Mouse (Mus musculus): ENCODE data around the gene Glb1l.

Gene Glb1l

DNA sequence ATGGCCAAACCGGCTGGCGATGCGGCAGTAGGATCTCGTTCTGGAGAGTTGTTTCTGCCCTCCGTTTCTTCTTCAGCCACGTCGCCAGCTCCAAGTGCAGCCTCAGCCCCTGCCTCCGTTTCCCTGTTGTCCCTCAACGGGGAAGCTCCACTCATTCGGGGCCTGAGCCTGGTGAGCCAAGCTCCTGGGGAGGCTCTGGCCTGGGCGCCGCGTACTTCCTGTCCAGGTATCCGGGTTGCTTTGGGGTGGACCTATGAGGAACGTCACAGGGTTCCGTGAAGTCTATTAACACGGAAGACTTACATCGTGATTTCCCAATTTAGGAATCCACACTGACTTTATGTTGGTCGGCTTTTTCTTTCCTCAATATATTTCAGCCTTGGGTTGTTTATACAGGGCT, 18.2 kb downstream of the Glb1l start:
- DNase-seq (ENCODE audit: low spot score), result peak; percentile 63

DNA sequence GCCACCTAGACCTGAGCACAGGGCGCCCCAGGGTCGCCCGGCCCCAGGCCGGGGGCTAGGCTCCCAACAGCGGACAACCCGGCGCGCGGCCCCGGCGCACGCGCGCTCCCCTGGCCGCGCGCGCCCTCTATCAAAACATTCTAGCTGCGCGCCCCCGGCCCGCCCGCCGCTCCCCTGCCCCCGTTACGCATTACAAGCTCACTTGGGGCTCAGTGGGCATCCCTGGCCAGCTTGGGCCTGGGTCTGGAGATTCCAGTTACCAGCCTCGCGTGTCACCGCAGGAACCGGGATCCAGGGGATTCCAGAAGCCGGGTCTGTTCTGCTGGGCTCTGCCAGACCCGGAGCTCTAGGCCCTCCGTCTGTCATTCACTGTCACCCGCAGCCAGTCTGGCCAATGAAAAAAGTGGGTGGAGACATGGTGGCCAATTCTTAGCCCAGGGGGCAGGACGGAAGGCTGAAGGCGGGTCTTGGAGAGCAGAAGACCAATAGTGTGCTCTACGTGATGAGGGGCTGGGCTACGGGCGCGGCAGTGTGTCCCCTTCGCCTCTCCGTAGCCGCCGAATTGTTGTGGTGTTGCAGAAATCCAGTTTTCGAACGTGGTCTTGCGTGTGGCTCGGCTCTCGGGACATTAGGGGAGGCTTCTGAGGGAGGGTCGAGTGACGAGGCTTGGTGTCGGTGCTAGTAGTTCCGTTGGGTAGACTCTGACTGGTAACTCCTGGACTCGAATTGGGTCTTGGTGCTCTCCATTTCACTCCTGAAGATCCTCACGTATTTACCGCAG, 18.8 kb downstream of the Glb1l start, which contains the start of the genes Ankzf1 and Atg9a:
Gene Ankzf1 (plus strand): TSS at position 530 of the 781 bp plus-strand sequence.
Gene Atg9a (minus strand): TSS at position 575 of the 781 bp plus-strand sequence.
- DNase-seq (ENCODE audit: low spot score), result peak; percentile 91

DNA sequence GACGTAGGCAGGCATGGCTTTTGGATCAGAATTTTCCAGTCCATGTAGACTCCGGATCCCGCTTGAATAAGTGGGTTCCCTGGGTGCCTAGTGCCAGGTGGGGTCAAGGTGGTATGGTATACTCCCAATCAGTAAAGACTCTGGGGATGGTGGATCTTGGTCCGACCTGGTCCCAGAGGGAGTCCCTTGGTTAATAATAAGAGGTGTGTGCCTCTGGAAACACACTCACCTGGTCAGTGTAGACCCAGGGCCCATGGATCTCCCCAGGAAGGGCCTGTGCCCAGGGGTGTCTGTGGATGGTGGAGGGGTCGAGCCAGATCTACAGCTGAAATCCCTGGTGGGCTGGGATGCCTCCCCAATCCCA, 19.4 kb downstream of the Glb1l start:
- DNase-seq (ENCODE audit: low spot score), result no peak

DNA sequence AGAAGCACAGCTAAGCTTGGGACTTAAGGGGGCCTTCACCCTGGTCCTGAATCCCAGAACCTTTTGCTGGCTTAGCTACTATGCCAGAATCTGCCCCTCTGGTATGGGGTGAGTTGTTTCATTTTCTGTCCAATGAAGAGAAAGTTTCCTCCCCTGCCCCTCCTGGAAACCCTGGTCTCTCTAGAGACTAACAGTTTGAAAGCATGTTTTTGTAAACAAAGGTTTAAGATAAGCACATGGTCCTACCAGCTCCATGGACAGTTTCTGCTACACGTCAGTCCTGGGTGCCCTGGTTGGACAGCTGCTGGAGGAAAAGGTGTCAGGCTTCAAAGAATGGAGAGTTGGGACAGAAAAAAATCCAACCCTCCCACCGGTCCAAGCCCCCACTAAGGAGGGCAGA, 20.0 kb downstream of the Glb1l start:
- no peak for DNase-seq (ENCODE audit: low spot score)

DNA sequence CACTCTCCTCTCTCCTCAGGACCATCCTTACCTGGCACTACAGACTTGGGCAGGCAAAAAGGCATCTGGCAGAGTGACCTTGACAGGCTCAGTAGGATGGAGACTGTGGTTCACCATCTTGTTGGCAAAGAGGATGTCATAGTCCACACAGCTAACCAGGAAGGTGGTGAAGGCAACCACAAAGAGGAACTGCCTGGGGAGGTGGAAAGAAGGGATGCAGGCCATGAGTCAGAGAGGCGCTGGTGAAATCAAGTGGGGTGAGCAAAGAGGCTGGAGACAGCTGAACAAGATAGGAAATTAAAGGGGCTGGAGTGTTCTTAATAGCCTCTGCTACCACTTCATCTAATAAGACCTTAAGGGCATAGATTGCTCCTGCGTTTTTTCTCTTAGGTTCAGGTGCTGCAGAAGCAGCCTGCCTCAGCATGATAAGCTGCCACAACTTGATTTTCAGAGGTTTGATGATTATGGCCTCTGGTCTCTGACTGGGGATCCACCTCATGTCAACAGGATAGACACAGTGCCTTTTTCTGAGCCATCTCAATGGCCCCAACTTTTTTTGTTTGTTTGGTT, 22.6 kb downstream of the Glb1l start:
- DNase-seq (ENCODE audit: low spot score), result no peak

- DNase-seq (ENCODE audit: low spot score), result no peak
Measured at GRCm38 (mm10) chr1:75187126-75187525, 23.5 kb downstream of the Glb1l start.

DNA sequence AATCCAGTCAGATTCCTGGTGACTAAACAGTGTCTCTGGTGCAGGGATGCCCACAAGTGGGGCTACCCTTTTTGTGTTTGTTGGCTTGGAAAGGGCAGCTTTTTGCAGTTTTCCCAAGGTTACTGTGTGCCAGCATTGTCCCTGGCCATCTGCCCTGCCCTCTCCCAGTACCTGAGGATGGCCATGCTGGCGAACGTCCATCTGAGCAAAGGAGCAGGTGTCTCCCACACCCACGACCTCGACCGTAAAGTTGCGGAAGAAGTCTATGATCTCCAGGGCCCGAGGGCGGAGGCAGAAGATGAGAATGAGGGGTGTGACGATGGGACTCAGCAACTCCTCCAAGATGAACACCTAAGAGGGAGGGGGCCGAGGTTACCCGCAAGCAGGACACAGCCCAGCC, 25.1 kb downstream of the Glb1l start:
- no peak for DNase-seq (ENCODE audit: low spot score)

- DNase-seq (ENCODE audit: low spot score), result no peak
Measured at GRCm38 (mm10) chr1:75182160-75182559, 28.5 kb downstream of the Glb1l start.

- DNase-seq (ENCODE audit: low spot score), result no peak
Measured at GRCm38 (mm10) chr1:75181377-75181870, 29.2 kb downstream of the Glb1l start.

DNA sequence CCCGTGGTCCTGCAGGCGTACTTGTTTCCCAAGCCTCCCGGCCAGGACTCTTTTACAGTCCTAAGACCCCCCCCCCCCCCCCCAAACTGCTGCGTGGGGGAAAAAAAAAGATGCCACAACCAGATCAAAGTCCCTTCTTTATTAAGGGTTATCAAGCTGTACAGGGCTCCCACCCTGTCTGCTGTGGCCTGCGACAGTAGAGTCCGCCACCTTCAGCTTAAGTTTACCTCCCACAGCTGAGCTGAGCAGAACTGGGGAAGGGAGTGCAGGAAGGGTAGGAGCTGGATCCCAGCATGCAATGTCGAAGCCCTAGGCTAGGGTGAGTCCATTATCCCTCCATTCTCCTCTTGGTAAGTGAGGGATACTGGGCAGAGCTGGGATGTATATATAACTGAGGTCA, 29.9 kb downstream of the Glb1l start:
- no peak for DNase-seq (ENCODE audit: low spot score)

DNA sequence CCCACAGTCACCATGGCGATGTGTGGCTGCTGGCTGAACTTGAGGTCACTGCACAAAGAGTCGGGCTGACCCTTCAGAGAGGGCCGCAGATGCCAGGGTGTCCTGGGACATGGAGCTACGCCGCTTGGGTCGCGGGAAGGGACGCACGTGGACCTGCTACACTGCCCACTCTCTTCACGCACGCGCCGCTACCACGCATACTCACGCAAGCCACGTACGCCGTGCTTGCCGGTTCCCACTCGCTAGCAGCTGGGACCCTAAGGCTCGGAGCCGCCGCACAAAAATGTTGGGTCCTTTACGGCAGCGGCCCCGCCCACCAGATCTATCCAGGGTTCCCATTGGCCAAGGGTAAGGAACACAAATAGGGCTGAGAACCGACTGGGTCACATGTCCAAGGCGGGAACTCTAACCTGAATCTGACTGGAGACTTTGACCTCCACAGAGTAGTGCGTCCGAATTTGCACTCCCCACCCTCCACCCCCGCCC, 30.5 kb downstream of the Glb1l start, which contains the start of gene Abcb6:
Gene Abcb6 (minus strand): TSS at position 288 of the 486 bp plus-strand sequence.
- DNase-seq (ENCODE audit: low spot score), result peak; percentile 93

GRCm38 (mm10) chr1:75179334-75180104, 31.1 kb downstream of the Glb1l start:
- DNase-seq (ENCODE audit: low spot score), result peak; percentile 64

GRCm38 (mm10) chr1:75168472-75169464, 41.8 kb downstream of the Glb1l start, which contains the start of gene Zfand2b:
Gene Zfand2b, plus strand, starts transcription at chr1:75168646.
- DNase-seq (ENCODE audit: low spot score), result peak; percentile 98

DNA sequence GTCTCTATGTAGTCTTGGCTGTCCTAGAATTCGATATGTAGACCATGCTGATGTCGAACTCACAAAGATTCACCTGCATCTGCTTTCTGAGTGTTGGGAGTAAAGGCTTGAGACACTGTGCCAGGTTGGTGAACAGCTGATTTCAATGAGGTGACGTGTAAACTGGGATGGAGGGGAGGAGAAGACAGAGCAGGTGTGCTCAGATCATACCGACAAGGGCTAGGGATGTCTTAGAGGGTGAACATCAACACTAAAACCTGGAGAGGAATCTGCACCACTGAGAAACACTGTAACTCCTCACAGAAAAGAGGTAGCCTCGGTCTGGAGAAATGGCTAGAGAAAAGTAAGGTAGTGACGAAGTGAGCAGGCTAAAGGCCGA, 42.5 kb downstream of the Glb1l start:
- no peak for DNase-seq (ENCODE audit: low spot score)

GRCm38 (mm10) chr1:75160256-75160617, 50.4 kb downstream of the Glb1l start:
- no peak for DNase-seq (ENCODE audit: low spot score)

- DNase-seq (ENCODE audit: low spot score), result no peak
Measured at GRCm38 (mm10) chr1:75159540-75160255, 50.9 kb downstream of the Glb1l start.

DNA sequence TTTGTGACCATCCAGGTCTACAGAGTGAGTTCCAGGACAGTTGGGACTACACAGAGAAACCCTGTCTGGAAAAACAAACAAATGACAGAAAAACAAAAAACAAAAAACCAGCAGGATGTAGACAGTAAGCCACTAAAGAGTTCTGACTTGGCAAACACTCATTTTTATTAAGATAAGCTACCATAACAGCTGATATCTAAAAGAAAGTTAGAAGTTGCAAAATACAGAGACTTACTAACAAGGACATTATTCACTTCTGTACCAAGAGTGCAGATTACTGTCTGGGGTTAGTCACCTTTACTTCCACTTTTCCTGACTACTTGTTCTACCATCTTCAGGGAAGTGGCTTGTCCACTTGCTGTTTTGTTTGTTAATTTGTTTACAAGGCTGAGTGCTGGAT, 51.6 kb downstream of the Glb1l start:
- no peak for DNase-seq (ENCODE audit: low spot score)

DNA sequence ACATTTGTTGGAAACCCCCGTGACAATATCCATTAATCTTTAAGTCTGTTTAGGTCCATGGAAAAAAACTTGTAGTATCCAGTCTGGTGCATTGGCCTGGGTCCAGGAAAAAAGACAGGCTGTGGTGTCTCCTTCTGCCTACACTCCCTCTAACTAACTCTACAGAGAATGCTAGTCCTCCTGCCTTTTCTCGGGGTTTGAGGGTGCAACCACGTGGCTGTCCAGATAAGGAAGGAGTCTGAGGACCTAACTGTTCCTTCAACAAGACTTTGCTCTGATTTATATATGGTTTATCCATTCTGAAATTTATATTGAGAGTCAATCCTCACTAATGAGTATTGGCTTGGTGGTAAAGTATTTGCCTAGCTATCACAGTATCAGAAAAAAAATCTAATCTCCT, 54.8 kb downstream of the Glb1l start:
- DNase-seq (ENCODE audit: low spot score), result no peak

GRCm38 (mm10) chr1:75148727-75149126, 61.9 kb downstream of the Glb1l start:
- DNase-seq (ENCODE audit: low spot score), result no peak

All from testis, postnatal 10 days (tissue).